Comparison of ENCODE assay signal across 11 mouse cellular contexts in the genomic region with DNA sequence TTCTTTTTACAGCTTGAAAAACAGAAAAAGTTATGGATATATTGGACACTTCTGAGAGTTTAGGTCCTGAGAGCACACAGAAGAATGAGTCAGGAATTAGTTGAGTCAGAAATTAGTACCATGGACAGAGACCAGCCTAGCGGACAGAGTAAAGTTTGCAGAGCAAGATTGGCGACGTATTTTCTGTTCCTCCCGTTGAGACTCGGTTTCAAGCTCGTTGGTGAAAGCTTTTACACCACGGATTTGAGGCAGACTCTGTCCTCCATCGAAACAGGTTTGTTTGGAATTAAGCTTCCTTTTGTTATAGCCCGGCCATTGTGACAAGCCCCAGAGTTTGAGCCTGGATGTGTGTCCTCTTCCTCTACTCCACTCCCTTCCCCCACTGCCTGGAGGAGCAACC. TPM values are rescaled to one million over a fixed set of nuclear protein-coding genes. Genes with fewer than 3 reads are reported as not detected.
DNase-seq lines count a peak whose midpoint lies in the region; ATAC-seq and TF ChIP-seq lines count a peak whose summit lies in the region.
"Had no signal": no experiment of that assay in that cellular context is flagged by ENCODE, and none has a peak within 500 bp of the region (broad histone marks: within the 10 kb centered on the region; RNA-seq: fewer than 3 reads in every experiment).

No protein-coding gene starts in this region.

- H3K9me3 ChIP-seq in lung, postnatal 0 days (ENCODE audit: low read length), result no peaks in the 10 kb centered on the region
- H3K9me3 ChIP-seq in embryonic facial prominence, embryonic 11.5 days (replicated peaks; ENCODE audit: control insufficient read depth, low read length), result no peaks in the 10 kb centered on the region
- no peaks in the 10 kb centered on the region for H3K9me3 ChIP-seq in limb, embryonic 10.5 days (replicated peaks)
- H3K9me3 ChIP-seq: embryonic facial prominence, embryonic 15.5 days had no signal

- H3K4me1 ChIP-seq in lung, postnatal 0 days (ENCODE audit: insufficient read depth, low read depth, low read length), result peaks cover 12% of the 10 kb centered on the region
- no peaks in the 10 kb centered on the region for H3K4me1 ChIP-seq in embryonic facial prominence, embryonic 11.5 days (ENCODE audit: control insufficient read depth, insufficient read depth, low read length)
- peaks cover 20% of the 10 kb centered on the region for H3K4me1 ChIP-seq in limb, embryonic 10.5 days

- no peak overlapping the region for H3K4me3 ChIP-seq in lung, postnatal 0 days (ENCODE audit: low read depth, low read length)
- H3K4me3 ChIP-seq in embryonic facial prominence, embryonic 11.5 days (ENCODE audit: low read depth, low read length), result no peak overlapping the region
- no peak overlapping the region for H3K4me3 ChIP-seq in limb, embryonic 10.5 days
- H3K4me3 ChIP-seq: embryonic facial prominence, embryonic 15.5 days had no signal

- peak; percentile 42 for TF ChIP-seq CTCF in lung, postnatal 0 days (IDR thresholded peaks at IDR 0.05)

- no peak overlapping the region for H3K27ac ChIP-seq in lung, postnatal 0 days (ENCODE audit: low read length)
- no peak overlapping the region for H3K27ac ChIP-seq in embryonic facial prominence, embryonic 11.5 days (replicated peaks; ENCODE audit: low read depth, low read length)
- no peak overlapping the region for H3K27ac ChIP-seq in limb, embryonic 10.5 days
- H3K27ac ChIP-seq: embryonic facial prominence, embryonic 15.5 days had no signal

- no peak for ATAC-seq in lung, postnatal 0 days
- ATAC-seq in embryonic facial prominence, embryonic 11.5 days (replicated peaks; ENCODE audit: insufficient number of reproducible peaks, low FRiP score, low TSS enrichment, low read depth), result no peak

- peaks cover 22% of the 10 kb centered on the region for H3K27me3 ChIP-seq in lung, postnatal 0 days (replicated peaks; ENCODE audit: insufficient read depth, low read length)
- peaks cover 4% of the 10 kb centered on the region for H3K27me3 ChIP-seq in embryonic facial prominence, embryonic 11.5 days (ENCODE audit: control insufficient read depth, insufficient read depth, low read length)
- peaks cover 41% of the 10 kb centered on the region for H3K27me3 ChIP-seq in limb, embryonic 10.5 days (ENCODE audit: low read depth, poor library complexity, severe bottlenecking)

- DNase-seq in lung, postnatal 0 days (ENCODE audit: low spot score), result peak; percentile 39
- no peak for DNase-seq in lung, adult 18-20 months
- DNase-seq in embryonic facial prominence, embryonic 11.5 days (ENCODE audit: low spot score), result peak; percentile 81
- peak; percentile 47 for DNase-seq in limb, embryonic 10.5 days (ENCODE audit: low spot score)
- peak; percentile 64 for DNase-seq in retina, postnatal 1 day
- DNase-seq in urinary bladder, adult 2 months (ENCODE audit: low spot score), result no peak
- no peak for DNase-seq in layer of hippocampus, adult 18-20 months (ENCODE audit: low spot score in 2 of 2)
- DNase-seq in cerebellum, postnatal 4 days (ENCODE audit: low spot score in 2 of 2), result no peak
- DNase-seq: kidney, adult 18-20 months had no signal

- H3K9ac ChIP-seq in lung, postnatal 0 days (replicated peaks; ENCODE audit: low read depth), result no peak overlapping the region
- H3K9ac ChIP-seq in embryonic facial prominence, embryonic 11.5 days (replicated peaks; ENCODE audit: low read length), result no peak overlapping the region
- H3K9ac ChIP-seq: embryonic facial prominence, embryonic 15.5 days had no signal

- H3K36me3 ChIP-seq in lung, postnatal 0 days (ENCODE audit: insufficient read depth, low read length), result no peaks in the 10 kb centered on the region
- no peaks in the 10 kb centered on the region for H3K36me3 ChIP-seq in embryonic facial prominence, embryonic 11.5 days (replicated peaks; ENCODE audit: control insufficient read depth, insufficient read depth, low read depth, low read length)
- H3K36me3 ChIP-seq in limb, embryonic 10.5 days, result no peaks in the 10 kb centered on the region
- H3K36me3 ChIP-seq: embryonic facial prominence, embryonic 15.5 days had no signal

- 0% methylated on average over 9 of the region's 9 CpGs for WGBS in lung, postnatal 0 days
- WGBS in embryonic facial prominence, embryonic 11.5 days, result 2% methylated on average over 9 of the region's 9 CpGs
- WGBS in limb, embryonic 10.5 days, result 1% methylated on average over 9 of the region's 9 CpGs

- H3K4me2 ChIP-seq in lung, postnatal 0 days (replicated peaks; ENCODE audit: low read depth, low read length), result no peak overlapping the region
- H3K4me2 ChIP-seq in embryonic facial prominence, embryonic 11.5 days (ENCODE audit: low read depth, low read length), result no peak overlapping the region
- H3K4me2 ChIP-seq: embryonic facial prominence, embryonic 15.5 days had no signal

- no peak for TF ChIP-seq EP300 in lung, postnatal 0 days (IDR thresholded peaks at IDR 0.05)

RNA-seq across cellular contexts. Expression of gene Elavl2, which starts 21.0 kb away (rescaled TPM):
- 0.39 and 0.46 TPM in 2 replicates for polyA plus RNA-seq in lung, postnatal 0 days (2015; fragmentation: Nextera tagmentation; extraction: Ambion mirVana)
- 25.9 and 28.8 TPM in 2 replicates for polyA plus RNA-seq in embryonic facial prominence, embryonic 11.5 days (2014; fragmentation: Nextera tagmentation; extraction: Ambion mirVana)
- polyA plus RNA-seq in limb, embryonic 10.5 days (2016; fragmentation: Nextera tagmentation; extraction: Ambion mirVana), result 3.4 and 3.9 TPM in 2 replicates
- polyA plus RNA-seq in urinary bladder, adult 2 months (2012; rRNA removed), result 0.58 and 1.1 TPM in 2 replicates
- total RNA-seq in layer of hippocampus, adult 18-20 months (2021), result 10 to 100 TPM; 87.5 to 88.3 TPM
- total RNA-seq: monocyte, adult 5-6 weeks had no signal

Comparison
In these comparisons a context has a peak if more than half of its experiments do, and no peak if none do; other contexts are left out.
1. DNase-seq: peak in lung, postnatal 0 days (single experiment), embryonic facial prominence, embryonic 11.5 days (single experiment), limb, embryonic 10.5 days (single experiment) and retina, postnatal 1 day (single experiment); none in lung, adult 18-20 months (0 of 2), urinary bladder, adult 2 months (single experiment), layer of hippocampus, adult 18-20 months (0 of 2) and cerebellum, postnatal 4 days (0 of 2).